In the genomic region with DNA sequence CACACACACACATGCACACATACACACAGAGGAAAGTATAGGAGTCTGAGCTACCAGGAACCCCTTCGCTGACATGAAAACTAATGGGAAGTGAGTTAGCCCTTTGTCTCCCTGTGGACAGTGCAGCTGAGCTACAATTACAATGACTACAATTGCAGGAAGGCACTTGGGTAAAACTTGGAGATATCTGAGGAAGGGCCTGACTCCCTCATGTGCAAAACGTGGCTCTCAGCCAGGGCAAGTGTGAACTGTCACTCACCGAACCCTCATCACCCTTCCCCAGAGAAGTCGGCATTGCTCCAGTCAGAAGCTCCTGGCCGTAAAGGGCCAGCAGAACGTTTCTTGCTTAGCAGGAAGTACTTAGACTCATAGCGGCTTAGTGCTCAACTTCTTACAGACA, we compare ENCODE assay signal across 14 mouse cellular contexts.
DNase-seq lines count a peak whose midpoint lies in the region; ATAC-seq and TF ChIP-seq lines count a peak whose summit lies in the region.
"Had no signal": no experiment of that assay in that cellular context is flagged by ENCODE, and none has a peak within 500 bp of the region (broad histone marks: within the 10 kb centered on the region; RNA-seq: fewer than 3 reads in every experiment).

No protein-coding gene starts in this region.

- TF ChIP-seq POLR2A in brain, embryonic 14.5 days (IDR thresholded peaks at IDR 0.05; ENCODE audit: borderline replicate concordance, extremely low read depth, insufficient read depth, insufficient read length, poor library complexity, severe bottlenecking), result no peak

- peaks cover 16% of the 10 kb centered on the region for H3K4me1 ChIP-seq in heart, embryonic 12.5 days (replicated peaks)
- H3K4me1 ChIP-seq in forebrain, embryonic 12.5 days, result no peaks in the 10 kb centered on the region; the same call in 1 of the 2 replicates
- no peaks in the 10 kb centered on the region for H3K4me1 ChIP-seq in midbrain, embryonic 11.5 days (ENCODE audit: control insufficient read depth, insufficient read depth, low read length)
- H3K4me1 ChIP-seq: intestine, embryonic 15.5 days had no signal

- intact Hi-C loops in gastrocnemius, adult 2 months (cut with DNase I), result no loop called here

- peaks cover 15% of the 10 kb centered on the region; the same call in 1 of the 2 replicates for H3K36me3 ChIP-seq in heart, embryonic 12.5 days
- H3K36me3 ChIP-seq in forebrain, embryonic 12.5 days (replicated peaks), result no peaks in the 10 kb centered on the region
- H3K36me3 ChIP-seq in midbrain, embryonic 11.5 days (ENCODE audit: control insufficient read depth, insufficient read depth, low read length), result no peaks in the 10 kb centered on the region
- H3K36me3 ChIP-seq: forebrain, embryonic 10.5 days; intestine, embryonic 15.5 days; neural tube, embryonic 15.5 days had no signal

- peak; percentile 41 for DNase-seq in gastrocnemius, adult 2 months
- DNase-seq in gastrocnemius, postnatal 25 days, result no peak
- peak; percentile 34 for DNase-seq in brain, embryonic 14.5 days (ENCODE audit: low read depth)
- DNase-seq in kidney, postnatal 10 days, result peak; percentile 73
- no peak for DNase-seq in urinary bladder, postnatal 4 days (ENCODE audit: low spot score in 2 of 2)
- no peak for DNase-seq in midbrain, embryonic 11.5 days (ENCODE audit: low spot score, missing footprints)
- DNase-seq: embryo, embryonic 11 days had no signal

- no peak overlapping the region for H3K9ac ChIP-seq in heart, embryonic 12.5 days
- H3K9ac ChIP-seq in forebrain, embryonic 12.5 days, result no peak overlapping the region
- no peak overlapping the region for H3K9ac ChIP-seq in midbrain, embryonic 11.5 days (ENCODE audit: low read length)
- H3K9ac ChIP-seq: intestine, embryonic 15.5 days; liver, embryonic 14.5 days; neural tube, embryonic 15.5 days had no signal

- no peak overlapping the region for H3K27ac ChIP-seq in gastrocnemius, adult 2 months
- peak overlapping the region; percentile 36; the same call in 1 of the 2 replicates for H3K27ac ChIP-seq in heart, embryonic 12.5 days (ENCODE audit: poor library complexity, severe bottlenecking)
- no peak overlapping the region for H3K27ac ChIP-seq in forebrain, embryonic 12.5 days
- H3K27ac ChIP-seq in midbrain, embryonic 11.5 days (ENCODE audit: low read depth, low read length), result no peak overlapping the region
- H3K27ac ChIP-seq: forebrain, embryonic 10.5 days; intestine, embryonic 15.5 days; liver, embryonic 14.5 days; neural tube, embryonic 15.5 days had no signal

- WGBS in heart, embryonic 12.5 days, result 29% methylated on average over 7 of the region's 7 CpGs
- 81% methylated on average over 7 of the region's 7 CpGs for whole genome bisulfite sequencing in forebrain, embryonic 12.5 days
- 80% methylated on average over 7 of the region's 7 CpGs for WGBS in midbrain, embryonic 11.5 days

- H3K9me3 ChIP-seq in heart, embryonic 12.5 days (replicated peaks), result no peaks in the 10 kb centered on the region
- no peaks in the 10 kb centered on the region for H3K9me3 ChIP-seq in forebrain, embryonic 12.5 days
- no peaks in the 10 kb centered on the region for H3K9me3 ChIP-seq in midbrain, embryonic 11.5 days (ENCODE audit: control insufficient read depth, low read length)
- H3K9me3 ChIP-seq: forebrain, embryonic 10.5 days; intestine, embryonic 15.5 days; neural tube, embryonic 15.5 days had no signal

- H3K4me2 ChIP-seq in heart, embryonic 12.5 days, result no peak overlapping the region
- H3K4me2 ChIP-seq in forebrain, embryonic 12.5 days, result no peak overlapping the region
- H3K4me2 ChIP-seq in midbrain, embryonic 11.5 days, result no peak overlapping the region
- H3K4me2 ChIP-seq: intestine, embryonic 15.5 days; neural tube, embryonic 15.5 days had no signal

- no peak overlapping the region for H3K4me3 ChIP-seq in gastrocnemius, adult 2 months
- H3K4me3 ChIP-seq in heart, embryonic 12.5 days, result no peak overlapping the region
- H3K4me3 ChIP-seq in forebrain, embryonic 12.5 days (replicated peaks), result no peak overlapping the region
- H3K4me3 ChIP-seq in midbrain, embryonic 11.5 days (ENCODE audit: low read depth, low read length), result no peak overlapping the region
- H3K4me3 ChIP-seq: forebrain, embryonic 10.5 days; intestine, embryonic 15.5 days; neural tube, embryonic 15.5 days had no signal

- no peak for TF ChIP-seq CTCF in gastrocnemius, adult 2 months (IDR thresholded peaks at IDR 0.05)
- no peak for TF ChIP-seq CTCF in brain, embryonic 14.5 days (IDR thresholded peaks at IDR 0.05; ENCODE audit: borderline replicate concordance, extremely low read depth, insufficient read depth, insufficient read length)

- peaks cover 76% of the 10 kb centered on the region for H3K27me3 ChIP-seq in heart, embryonic 12.5 days (replicated peaks)
- peaks cover 6% of the 10 kb centered on the region; the same call in 1 of the 2 replicates for H3K27me3 ChIP-seq in forebrain, embryonic 12.5 days
- H3K27me3 ChIP-seq in midbrain, embryonic 11.5 days (ENCODE audit: control insufficient read depth, insufficient read depth, low read length), result no peaks in the 10 kb centered on the region
- H3K27me3 ChIP-seq: intestine, embryonic 15.5 days had no signal

- peak; percentile 49 for ATAC-seq in heart, embryonic 12.5 days (ENCODE audit: insufficient number of reproducible peaks, low FRiP score)
- ATAC-seq in forebrain, embryonic 12.5 days (ENCODE audit: low FRiP score), result no peak
- no peak for ATAC-seq in midbrain, embryonic 11.5 days (ENCODE audit: low FRiP score)
- ATAC-seq: intestine, embryonic 15.5 days; midbrain, embryonic 16.5 days had no signal

Comparison
In these comparisons a context has a peak if more than half of its experiments do, and no peak if none do; other contexts are left out.
1. DNase-seq: peak in gastrocnemius, adult 2 months (single experiment), brain, embryonic 14.5 days (single experiment) and kidney, postnatal 10 days (single experiment); none in gastrocnemius, postnatal 25 days (single experiment), urinary bladder, postnatal 4 days (0 of 2) and midbrain, embryonic 11.5 days (single experiment).